Mouse (Mus musculus) heart, postnatal 25 days (tissue): ENCODE results near the gene A930009A15Rik. TPM values are rescaled to one million over a fixed set of nuclear protein-coding genes. Genes with fewer than 3 reads are reported as not detected.

Experiments
- total RNA-seq, 2 experiments: library from RNA; stranded (reverse); gene quantifications; 2 replicates each; pipeline ENCODE4 v1.2.3; 2021

The A930009A15Rik gene
- total RNA-seq, 2 experiments from 2014 or later = not detected

Other genes with a start within 250 kb of the A930009A15Rik start
- 10 to 100 TPM; 10.3 to 15.0 TPM for gene Tmem19, start 207.5 kb upstream of the A930009A15Rik start, total RNA-seq
- gene Thap2, start 185.5 kb upstream of the A930009A15Rik start, total RNA-seq = 1 to 10 TPM; 7.8 to 9.4 TPM
- gene Zfc3h1, start 185.0 kb upstream of the A930009A15Rik start, total RNA-seq = 10 to 100 TPM; 11.6 to 17.2 TPM
- under 1 TPM; 0.05 to 0.06 TPM for gene Lgr5, start 17.8 kb downstream of the A930009A15Rik start, total RNA-seq
- 1 to 10 TPM; 2.7 to 2.8 TPM for gene Tspan8, start 246.8 kb downstream of the A930009A15Rik start, total RNA-seq